Mouse (Mus musculus) left cerebral cortex, postnatal 36 days (tissue): ENCODE measurements around the gene 4930516K23Rik. TPM values are rescaled to one million over a fixed set of nuclear protein-coding genes. Genes with fewer than 3 reads are reported as not detected.

ENCODE experiments used
- DNase-seq, 2 experiments: peaks; one replicate each; pipeline ENCODE4 v3.0.0; 2021 to 2022; ENCODE audit warnings: low spot score in 2 of 2, mixed read lengths in 1 of 2
- intact Hi-C: fragments of 180-260 bp; cut with DNase I; formaldehyde crosslinking; loops from one replicate; pipeline ENCODE4 v1.15.1; 2025
- total RNA-seq, 2 experiments: library from RNA; stranded (reverse); gene quantifications; 2 replicates each; pipeline ENCODE4 v1.2.3; 2021

The 4930516K23Rik gene
- total RNA-seq: not detected

- intact Hi-C loops: no loop called here
- DNase-seq: no peak
These were observed at the start of gene 4930516K23Rik for GRCm38 (mm10) chr7:104061345-104061744. Gene 4930516K23Rik (minus strand): TSS chr7:104061445.

DNA sequence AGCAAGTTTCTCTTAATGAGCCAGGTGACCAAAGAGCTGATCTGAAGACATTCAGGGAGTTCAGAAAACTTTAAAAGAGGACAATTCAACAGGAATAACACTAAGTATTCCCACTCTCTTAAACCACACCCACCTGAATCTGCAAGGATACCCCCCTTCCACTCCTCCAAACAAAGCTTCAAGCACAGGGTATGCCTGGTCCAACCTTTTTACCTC lies 43.4 kb upstream of the 4930516K23Rik start, which contains the start of gene Olfr646:
TSS of gene Olfr646 (plus strand) at position 117 of the 216 bp plus-strand sequence.
- DNase-seq: no peak
- intact Hi-C loops: no loop called here

GRCm38 (mm10) chr7:104103913-104104756 lies 42.9 kb upstream of the 4930516K23Rik start:
- DNase-seq: no peak
- intact Hi-C loops: no loop called here

- intact Hi-C loops: no loop called here
These were observed 24.1 kb upstream of the 4930516K23Rik start, which contains the start of gene Olfr645 for GRCm38 (mm10) chr7:104085365-104085764. Gene Olfr645 (minus strand): TSS chr7:104085465.

DNA sequence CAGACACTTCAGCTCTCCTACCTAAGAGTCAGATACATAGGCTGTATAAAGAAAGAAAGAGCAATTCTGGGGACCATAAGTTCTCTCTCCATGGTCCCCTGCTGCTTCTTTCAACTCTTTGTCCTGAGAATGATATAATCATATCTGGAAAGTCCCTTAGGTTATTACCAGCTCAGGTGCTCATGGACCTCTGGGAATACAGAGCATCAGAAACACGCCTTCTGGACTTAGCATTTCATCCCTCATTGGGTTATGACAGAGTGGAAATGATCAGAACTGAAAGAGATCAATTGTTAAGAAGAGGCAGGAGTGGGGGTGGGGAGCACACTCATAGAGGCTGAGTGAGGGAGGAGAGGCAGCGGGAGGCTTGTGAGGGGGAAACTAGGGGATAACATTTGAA lies 10.5 kb upstream of the 4930516K23Rik start, which contains the start of gene Olfr644:
TSS of gene Olfr644 (minus strand) at position 101 of the 400 bp plus-strand sequence.
- intact Hi-C loops: no loop called here
- no peak for DNase-seq

More at GRCm38 (mm10) chr7:104085365-104085764, 24.1 kb upstream of the 4930516K23Rik start, which contains the start of gene Olfr645:
- DNase-seq: no peak

- DNase-seq: no peak
- intact Hi-C loops: no loop called here
These were observed 2.0 kb downstream of the 4930516K23Rik start for GRCm38 (mm10) chr7:104059215-104059614.

- no peak for DNase-seq
- intact Hi-C loops: no loop called here
These were observed 8.7 kb downstream of the 4930516K23Rik start, which contains the start of gene Olfr642 for GRCm38 (mm10) chr7:104052566-104052965. Gene Olfr642 (minus strand): TSS chr7:104052666.

DNA sequence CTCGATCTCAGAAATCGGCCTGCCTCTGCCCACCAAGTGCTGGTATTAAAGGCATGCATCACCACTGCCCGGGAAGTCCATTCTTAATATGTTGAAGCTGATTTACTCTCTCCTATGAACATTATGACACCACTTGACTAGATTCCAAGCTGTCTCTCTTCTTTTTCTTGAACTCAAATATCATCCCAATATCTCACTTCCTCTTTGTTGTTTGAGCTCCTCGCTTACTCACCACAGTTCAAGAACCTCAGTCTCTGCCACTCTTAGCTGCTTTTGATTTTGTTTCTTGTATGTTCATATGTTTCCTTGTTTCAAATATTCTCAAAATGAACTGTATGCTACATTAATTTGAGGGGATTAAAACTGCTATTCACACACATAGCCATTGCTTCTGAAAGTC lies 10.5 kb downstream of the 4930516K23Rik start:
- intact Hi-C loops: no loop called here
- DNase-seq: no peak

DNA sequence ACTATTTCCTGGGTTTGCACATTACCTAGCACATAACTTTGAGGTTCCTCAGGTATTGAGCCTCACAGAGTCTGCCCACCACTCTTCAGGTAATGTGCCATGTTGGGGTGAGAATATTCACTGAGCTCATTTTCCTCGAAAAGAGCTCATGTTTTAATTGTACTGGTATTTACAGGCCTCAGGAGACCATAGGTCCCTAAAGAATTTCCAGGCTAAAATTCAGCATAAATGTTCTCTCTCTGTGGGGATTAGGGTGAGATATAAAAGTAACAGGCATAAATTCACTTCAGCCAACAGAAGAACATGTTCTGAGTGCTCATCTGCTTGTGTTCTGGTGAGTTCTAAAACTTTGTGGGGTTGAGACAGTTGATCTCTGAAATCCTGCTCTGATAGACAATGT lies 26.1 kb downstream of the 4930516K23Rik start, which contains the start of gene Olfr641:
TSS of gene Olfr641 (plus strand) at position 301 of the 400 bp plus-strand sequence.
- intact Hi-C loops: no loop called here

DNA sequence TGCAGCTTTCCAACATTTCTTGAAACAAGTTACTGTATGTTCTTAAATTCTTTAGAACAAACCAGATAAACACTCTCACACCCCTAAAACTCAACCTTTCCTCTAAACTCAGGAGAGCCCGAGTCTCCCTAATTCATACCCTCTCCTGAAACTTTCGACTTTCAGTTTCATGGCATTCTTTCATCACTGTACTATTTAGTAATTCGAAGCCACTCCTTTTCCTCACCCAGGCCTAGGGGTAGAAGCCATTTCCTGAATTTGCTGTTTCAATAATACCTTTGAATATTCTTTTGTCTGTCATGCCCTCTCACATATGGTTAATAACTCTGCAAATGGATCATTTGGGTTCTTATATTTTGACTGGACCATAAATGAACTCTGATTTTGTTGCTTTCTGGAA lies 34.3 kb downstream of the 4930516K23Rik start:
- DNase-seq: no peak
- intact Hi-C loops: no loop called here

More for the DNA sequence above, 26.1 kb downstream of the 4930516K23Rik start, which contains the start of gene Olfr641:
- no peak for DNase-seq

- intact Hi-C loops: no loop called here
- DNase-seq: no peak
These were observed 35.8 kb downstream of the 4930516K23Rik start, which contains the start of gene Olfr640 for GRCm38 (mm10) chr7:104025473-104025872. Gene Olfr640 (minus strand): TSS chr7:104025573.

DNA sequence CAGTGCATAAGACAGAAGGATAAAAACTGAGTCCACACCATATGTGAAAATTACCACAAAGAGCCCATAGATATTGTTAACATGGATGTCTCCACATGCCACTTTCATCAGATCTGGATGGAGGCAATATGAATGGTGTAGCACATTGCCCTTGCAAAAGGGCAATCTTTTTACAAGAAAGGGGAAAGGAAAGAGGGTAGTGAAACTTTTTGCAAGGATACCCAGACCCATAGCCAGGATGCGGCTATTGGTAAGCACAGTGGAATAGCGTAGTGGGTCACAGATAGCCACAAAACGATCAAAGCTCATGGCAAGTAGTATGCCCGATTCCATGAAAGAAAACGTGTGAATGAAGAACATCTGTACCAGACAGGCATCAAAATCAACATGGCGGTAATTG lies 39.6 kb downstream of the 4930516K23Rik start:
- intact Hi-C loops: no loop called here
- no peak for DNase-seq

DNA sequence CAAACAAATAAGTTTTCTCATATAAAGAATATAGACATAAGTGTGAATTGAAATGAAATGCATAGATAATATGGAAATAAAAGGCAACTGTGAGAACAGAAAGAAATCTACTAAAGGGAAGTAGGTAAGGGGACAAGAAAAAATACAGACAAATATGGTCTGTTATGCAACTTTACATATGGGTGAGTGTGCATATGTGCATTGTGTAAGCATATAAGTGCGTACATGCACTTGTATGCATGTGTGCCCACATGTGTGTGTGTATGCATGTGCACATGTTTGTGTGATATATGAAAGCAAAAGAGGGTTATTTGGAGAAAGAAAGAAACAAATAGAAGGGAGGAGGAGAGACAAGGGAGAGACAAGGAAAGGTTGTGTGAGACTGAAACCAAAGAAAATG lies 42.3 kb downstream of the 4930516K23Rik start:
- no peak for DNase-seq
- intact Hi-C loops: no loop called here

- intact Hi-C loops: no loop called here
- DNase-seq: no peak
These were observed 44.0 kb downstream of the 4930516K23Rik start, which contains the start of gene Olfr639 for GRCm38 (mm10) chr7:104017203-104017602. Gene Olfr639 (minus strand): TSS chr7:104017303.

Other genes starting within 250 kb of the 4930516K23Rik start
- gene Hbb-bt, start 247.4 kb downstream of the 4930516K23Rik start, total RNA-seq: 10 to 100 TPM; 49.8 to 50.7 TPM
- gene Hbb-bs, start 233.3 kb downstream of the 4930516K23Rik start, total RNA-seq: 100 to 1,000 TPM; 365 to 420 TPM
- not detected for gene Hbb-bh2, start 220.9 kb downstream of the 4930516K23Rik start, total RNA-seq
- gene Hbb-bh1, start 218.3 kb downstream of the 4930516K23Rik start, total RNA-seq: not detected
- gene Hbb-y, start 208.2 kb downstream of the 4930516K23Rik start, total RNA-seq: not detected
- not detected for gene Olfr66, start 175.2 kb downstream of the 4930516K23Rik start, total RNA-seq
- gene Olfr64, start 167.0 kb downstream of the 4930516K23Rik start, total RNA-seq: not detected
- gene Olfr65, start 158.0 kb downstream of the 4930516K23Rik start, total RNA-seq: not detected
- gene Olfr631, start 132.6 kb downstream of the 4930516K23Rik start, total RNA-seq: not detected
- under 1 TPM in 1 of 2 experiments, not detected in 1; 0.25 TPM for gene Olfr632, start 127.1 kb downstream of the 4930516K23Rik start, total RNA-seq
- not detected for gene Olfr633, start 117.0 kb downstream of the 4930516K23Rik start, total RNA-seq
- gene Olfr635, start 90.3 kb downstream of the 4930516K23Rik start, total RNA-seq: under 1 TPM; 0.02 to 0.07 TPM
- not detected for gene Olfr638, start 62.7 kb downstream of the 4930516K23Rik start, total RNA-seq
- gene Olfr639, start 44.1 kb downstream of the 4930516K23Rik start, total RNA-seq: under 1 TPM; 0.12 to 0.16 TPM
- not detected for gene Olfr640, start 35.9 kb downstream of the 4930516K23Rik start, total RNA-seq
- not detected for gene Olfr641, start 26.0 kb downstream of the 4930516K23Rik start, total RNA-seq
- gene Olfr642, start 8.8 kb downstream of the 4930516K23Rik start, total RNA-seq: not detected
- not detected for gene Olfr644, start 10.4 kb upstream of the 4930516K23Rik start, total RNA-seq
- not detected for gene Olfr645, start 24.0 kb upstream of the 4930516K23Rik start, total RNA-seq
- gene Olfr646, start 43.4 kb upstream of the 4930516K23Rik start, total RNA-seq: not detected
- not detected for gene Ubqln5, start 68.4 kb upstream of the 4930516K23Rik start, total RNA-seq
- gene Olfr643, start 76.0 kb upstream of the 4930516K23Rik start, total RNA-seq: not detected
- gene Ubqln3, start 81.8 kb upstream of the 4930516K23Rik start, total RNA-seq: not detected
- gene Ubqlnl, start 89.1 kb upstream of the 4930516K23Rik start, total RNA-seq: not detected
- gene Olfm5, start 103.4 kb upstream of the 4930516K23Rik start, total RNA-seq: not detected
- under 1 TPM; 0.15 to 0.45 TPM for gene Olfr648, start 121.9 kb upstream of the 4930516K23Rik start, total RNA-seq
- gene Olfr649, start 134.5 kb upstream of the 4930516K23Rik start, total RNA-seq: not detected
- under 1 TPM in 1 of 2 experiments, not detected in 1; 0.15 TPM for gene Trim6, start 157.3 kb upstream of the 4930516K23Rik start, total RNA-seq
- gene Trim34a, start 183.0 kb upstream of the 4930516K23Rik start, total RNA-seq: 1 to 10 TPM in 1 of 2 experiments, under 1 TPM in 1; 0.94 to 1.1 TPM
- 1 to 10 TPM in 1 of 2 experiments, under 1 TPM in 1; 0.39 to 1.1 TPM for gene Trim5, start 226.6 kb upstream of the 4930516K23Rik start, total RNA-seq